Mouse (Mus musculus): ENCODE results near the gene Nfia. TPM values are rescaled to one million over a fixed set of nuclear protein-coding genes. Genes with fewer than 3 reads are reported as not detected.

The Nfia gene
- polyA plus RNA-seq, 1 experiment from 2014 or later, result 59.9 TPM

- H3K9me3 ChIP-seq, result no peaks in the 10 kb centered on the region
- under 1% methylated on average over 37 of the region's 37 CpGs for WGBS
- peak within 1 kb of the TSS; percentile 82 for H3K4me3 ChIP-seq
- H3K36me3 ChIP-seq, result peaks cover 2% of the 10 kb centered on the region; the same call in 1 of the 2 replicates
- H3K27me3 ChIP-seq, result no peaks in the 10 kb centered on the region
- H3K4me2 ChIP-seq, result peak within 1 kb of the TSS; percentile 79
- H3K9ac ChIP-seq, result peak within 1 kb of the TSS; percentile 99
- peak; percentile 65 for ATAC-seq (ENCODE audit: insufficient number of reproducible peaks, insufficient read depth, low FRiP score, low TSS enrichment, low read depth)
- peaks cover 26% of the 10 kb centered on the region for H3K4me1 ChIP-seq
- peak within 1 kb of the TSS; percentile 96 for H3K27ac ChIP-seq
These were observed 5.2 kb downstream of the Nfia start, which contains the start of gene E130114P18Rik for GRCm38 (mm10) chr4:97777706-97778176. TSS of gene E130114P18Rik (minus strand) at chr4:97778078.

- under 1% methylated on average over 79 of the region's 94 CpGs for WGBS
These were observed 5.9 kb downstream of the Nfia start for GRCm38 (mm10) chr4:97778211-97779002.

GRCm38 (mm10) chr4:97779003-97779930 is 6.7 kb downstream of the Nfia start:
- Histone ChIP-seq H3K4me3 (peak overlapping the region; percentile 82), H3K9ac (peak overlapping the region; percentile 99), H3K4me2 (peak overlapping the region; percentile 79), H3K4me1 (peaks cover 28% of the 10 kb centered on the region; the same call in 1 of the 2 replicates), H3K27ac (peak overlapping the region; percentile 96), H3K9me3 (no peaks in the 10 kb centered on the region), H3K36me3 (peaks cover 17% of the 10 kb centered on the region), H3K27me3 (no peaks in the 10 kb centered on the region)
- no peak for ATAC-seq (ENCODE audit: insufficient number of reproducible peaks, insufficient read depth, low FRiP score, low TSS enrichment, low read depth)
- WGBS, result 13% methylated on average over 18 of the region's 18 CpGs

More at GRCm38 (mm10) chr4:97778211-97779002, 5.9 kb downstream of the Nfia start:
- peak overlapping the region; percentile 82 for H3K4me3 ChIP-seq
- peak overlapping the region; percentile 79 for H3K4me2 ChIP-seq
- peak overlapping the region; percentile 96 for H3K27ac ChIP-seq
- H3K9ac ChIP-seq, result peak overlapping the region; percentile 99
- ATAC-seq (ENCODE audit: insufficient number of reproducible peaks, insufficient read depth, low FRiP score, low TSS enrichment, low read depth), result no peak
- peaks cover 27% of the 10 kb centered on the region for H3K4me1 ChIP-seq
- no peaks in the 10 kb centered on the region for H3K9me3 ChIP-seq
- H3K27me3 ChIP-seq, result no peaks in the 10 kb centered on the region
- H3K36me3 ChIP-seq, result peaks cover 8% of the 10 kb centered on the region

DNA sequence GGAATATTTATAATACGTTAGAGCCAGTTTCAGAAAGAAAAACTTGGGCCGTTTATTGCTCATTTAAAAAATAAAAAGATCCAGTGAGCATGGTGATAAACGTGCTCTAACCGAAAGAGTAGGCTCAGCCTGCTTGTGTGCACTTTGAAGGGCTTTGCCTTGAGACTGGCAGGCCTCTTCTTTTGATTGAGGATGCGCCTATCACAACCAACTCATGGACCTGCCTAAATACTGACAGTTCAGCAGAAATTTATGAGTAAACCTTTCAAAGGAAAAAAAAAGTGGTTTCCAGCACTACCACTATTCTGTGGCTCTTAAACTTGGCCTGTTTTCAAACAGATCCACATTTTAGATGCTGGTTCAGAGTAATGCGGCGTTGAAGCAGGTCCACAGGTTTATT is 7.5 kb downstream of the Nfia start:
- H3K4me1 ChIP-seq, result peaks cover 30% of the 10 kb centered on the region; the same call in 1 of the 2 replicates
- peak overlapping the region; percentile 99 for H3K9ac ChIP-seq
- peak overlapping the region; percentile 79 for H3K4me2 ChIP-seq
- H3K4me3 ChIP-seq, result peak overlapping the region; percentile 82
- no peaks in the 10 kb centered on the region for H3K27me3 ChIP-seq
- no peak for ATAC-seq (ENCODE audit: insufficient number of reproducible peaks, insufficient read depth, low FRiP score, low TSS enrichment, low read depth)
- peak overlapping the region; percentile 96 for H3K27ac ChIP-seq
- H3K36me3 ChIP-seq, result peaks cover 20% of the 10 kb centered on the region
- WGBS, result 36% methylated on average over 7 of the region's 7 CpGs
- no peaks in the 10 kb centered on the region for H3K9me3 ChIP-seq

DNA sequence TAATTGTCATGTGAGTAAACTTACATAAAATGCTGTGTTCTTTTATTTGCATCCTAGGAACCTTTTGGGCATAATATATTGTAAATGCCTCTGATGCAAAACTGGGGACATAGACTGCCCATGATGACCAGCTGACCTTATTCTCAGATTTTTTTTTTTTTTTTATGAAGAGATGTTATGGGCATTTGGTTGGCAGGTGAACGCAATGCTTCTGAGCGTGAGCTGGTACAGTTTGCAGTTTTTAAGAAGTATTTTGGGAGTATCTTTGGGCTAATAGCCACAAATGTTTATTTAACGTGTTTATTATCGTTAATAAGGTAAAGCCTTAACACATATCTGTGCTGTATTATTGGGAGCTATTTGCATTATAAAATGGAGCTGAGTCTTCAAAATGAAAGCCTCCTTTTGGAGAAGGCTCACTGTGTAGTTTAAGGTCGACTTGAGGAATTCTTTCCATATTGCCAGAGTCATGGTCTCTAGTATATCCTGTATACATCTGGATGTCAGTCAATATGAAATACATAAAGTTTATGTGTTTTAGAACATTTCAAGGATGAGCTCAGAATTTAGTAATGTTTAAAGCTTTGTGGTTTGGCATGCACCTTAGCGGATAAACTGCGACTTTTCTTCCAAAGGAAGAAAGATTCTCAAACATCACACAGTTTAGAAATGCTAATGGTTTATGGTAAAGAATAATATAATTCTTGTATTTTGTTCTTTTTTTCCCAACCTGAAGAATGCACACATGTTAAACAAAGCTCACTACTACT is 8.3 kb downstream of the Nfia start:
- H3K4me1 ChIP-seq, result peaks cover 32% of the 10 kb centered on the region
- H3K27me3 ChIP-seq, result no peaks in the 10 kb centered on the region
- peaks cover 20% of the 10 kb centered on the region for H3K36me3 ChIP-seq
- no peak for ATAC-seq (ENCODE audit: insufficient number of reproducible peaks, insufficient read depth, low FRiP score, low TSS enrichment, low read depth)
- H3K9ac ChIP-seq, result no peak overlapping the region
- 67% methylated on average over 7 of the region's 7 CpGs for WGBS
- H3K4me2 ChIP-seq, result peak overlapping the region; percentile 79
- no peak overlapping the region for H3K27ac ChIP-seq
- H3K9me3 ChIP-seq, result no peaks in the 10 kb centered on the region
- H3K4me3 ChIP-seq, result peak overlapping the region; percentile 6; the same call in 1 of the 2 replicates

DNA sequence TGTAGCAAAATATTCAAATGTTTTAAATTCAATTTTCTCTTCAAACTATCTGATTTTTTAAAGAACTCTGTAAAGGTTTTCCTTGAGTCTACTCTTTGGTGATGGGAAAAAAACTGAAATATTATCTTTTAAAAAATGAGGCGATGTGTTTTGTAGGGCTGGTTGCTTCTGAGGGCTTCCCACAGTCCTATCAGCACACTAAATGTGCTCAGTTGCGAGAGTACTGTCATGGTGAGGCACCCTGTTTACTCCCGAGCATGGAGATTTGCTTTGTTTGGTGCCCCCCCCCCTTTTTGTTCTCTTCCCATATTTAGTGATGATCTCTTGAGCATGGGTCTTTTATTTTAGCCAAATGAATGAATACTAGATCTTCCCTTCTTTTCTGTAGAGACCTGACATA is 9.5 kb downstream of the Nfia start:
- Histone ChIP-seq H3K4me2 (no peak overlapping the region), H3K9ac (no peak overlapping the region), H3K4me1 (peaks cover 28% of the 10 kb centered on the region), H3K27me3 (no peaks in the 10 kb centered on the region), H3K36me3 (peaks cover 20% of the 10 kb centered on the region), H3K9me3 (no peaks in the 10 kb centered on the region), H3K4me3 (no peak overlapping the region), H3K27ac (no peak overlapping the region)
- ATAC-seq (ENCODE audit: insufficient number of reproducible peaks, insufficient read depth, low FRiP score, low TSS enrichment, low read depth), result no peak
- 84% methylated on average over 3 of the region's 3 CpGs for WGBS

GRCm38 (mm10) chr4:97782497-97782896 is 10.0 kb downstream of the Nfia start:
- Histone ChIP-seq H3K4me3 (no peak overlapping the region), H3K4me2 (no peak overlapping the region), H3K9me3 (no peaks in the 10 kb centered on the region), H3K4me1 (peaks cover 32% of the 10 kb centered on the region), H3K36me3 (peaks cover 24% of the 10 kb centered on the region), H3K27ac (no peak overlapping the region), H3K9ac (no peak overlapping the region), H3K27me3 (no peaks in the 10 kb centered on the region)
- ATAC-seq (ENCODE audit: insufficient number of reproducible peaks, insufficient read depth, low FRiP score, low TSS enrichment, low read depth), result no peak
- WGBS, result 89% methylated on average over 6 of the region's 6 CpGs

- H3K27me3 ChIP-seq, result no peaks in the 10 kb centered on the region
- H3K36me3 ChIP-seq, result peaks cover 26% of the 10 kb centered on the region
- no peak overlapping the region for H3K9ac ChIP-seq
- H3K4me2 ChIP-seq, result no peak overlapping the region
- no peak overlapping the region for H3K4me3 ChIP-seq
- no peak overlapping the region for H3K27ac ChIP-seq
- no peak for ATAC-seq (ENCODE audit: insufficient number of reproducible peaks, insufficient read depth, low FRiP score, low TSS enrichment, low read depth)
- H3K9me3 ChIP-seq, result no peaks in the 10 kb centered on the region
- whole genome bisulfite sequencing, result 92% methylated on average over 26 of the region's 26 CpGs
- peaks cover 34% of the 10 kb centered on the region for H3K4me1 ChIP-seq
These were observed 10.7 kb downstream of the Nfia start for GRCm38 (mm10) chr4:97783073-97783879.

DNA sequence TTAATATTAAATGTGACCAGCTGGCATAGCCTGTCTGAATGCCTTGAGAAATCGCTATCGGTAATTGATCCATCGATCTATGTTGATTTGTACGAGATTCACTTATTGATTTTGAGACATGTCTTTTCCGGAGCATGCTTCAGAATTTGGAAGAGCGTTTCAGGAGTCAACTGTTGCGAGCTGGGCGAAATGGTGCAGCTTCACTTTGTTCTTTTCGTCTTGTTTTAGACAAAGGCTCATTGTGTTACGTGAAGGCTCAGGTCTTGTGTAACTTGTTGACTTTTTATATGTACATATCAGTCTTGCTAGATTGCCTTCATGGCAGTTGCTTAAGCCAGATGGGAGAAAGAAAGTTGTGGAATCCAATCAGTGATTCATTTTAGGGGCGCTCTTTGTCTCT is 11.7 kb downstream of the Nfia start:
- Histone ChIP-seq H3K4me1 (peaks cover 38% of the 10 kb centered on the region), H3K4me3 (no peak overlapping the region), H3K9me3 (no peaks in the 10 kb centered on the region), H3K27ac (0 out of 2 replicates have a peak overlapping the region, but pooled peaks have one; percentile 17), H3K9ac (no peak overlapping the region), H3K36me3 (peaks cover 26% of the 10 kb centered on the region), H3K27me3 (no peaks in the 10 kb centered on the region), H3K4me2 (no peak overlapping the region)
- 80% methylated on average over 11 of the region's 11 CpGs for WGBS
- ATAC-seq (ENCODE audit: insufficient number of reproducible peaks, insufficient read depth, low FRiP score, low TSS enrichment, low read depth), result no peak

GRCm38 (mm10) chr4:97785547-97786271 is 13.2 kb downstream of the Nfia start:
- peaks cover 38% of the 10 kb centered on the region for H3K4me1 ChIP-seq

More at GRCm38 (mm10) chr4:97785547-97786271, 13.2 kb downstream of the Nfia start:
- Histone ChIP-seq H3K9ac (no peak overlapping the region), H3K4me3 (no peak overlapping the region), H3K4me2 (no peak overlapping the region), H3K27me3 (no peaks in the 10 kb centered on the region), H3K9me3 (no peaks in the 10 kb centered on the region), H3K27ac (no peak overlapping the region), H3K36me3 (peaks cover 26% of the 10 kb centered on the region)
- no peak for ATAC-seq (ENCODE audit: insufficient number of reproducible peaks, insufficient read depth, low FRiP score, low TSS enrichment, low read depth)
- WGBS, result 78% methylated on average over 8 of the region's 8 CpGs
